Mouse (Mus musculus) liver, embryonic 11.5 days (tissue): ENCODE measurements around the gene Lrrc75a. TPM values are rescaled to one million over a fixed set of nuclear protein-coding genes. Genes with fewer than 3 reads are reported as not detected.

Experiments used
- ATAC-seq: fragments of 200-750 bp; cut with Nextera tagmentation; replicated peaks from 2 replicates; pipeline ENCODE4 v1.8.0; 2017; ENCODE audit warnings: moderate number of reproducible peaks, mild to moderate bottlenecking, moderate TSS enrichment, moderate library complexity; ENCODE audit not compliant: low FRiP score
- DNase-seq: peaks from one replicate; pipeline ENCODE4 v3.0.0-alpha.2; 2017; ENCODE audit warnings: low spot score
- H3K27ac ChIP-seq: fragments of 300-500 bp; sonication (generic); 2 replicates; pipeline ENCODE4 v1.5.1; 2014; ENCODE audit warnings: mild to moderate bottlenecking, low read depth, low read length, control low read depth
- H3K27me3 ChIP-seq: fragments of 300-500 bp; sonication (generic); replicated peaks from 2 replicates; pipeline ENCODE4 v1.6.1; 2014; ENCODE audit warnings: low read length, mixed read lengths; ENCODE audit not compliant: control insufficient read depth, insufficient read depth
- H3K36me3 ChIP-seq: fragments of 300-500 bp; sonication (generic); 2 replicates; pipeline ENCODE4 v1.6.1; 2014; ENCODE audit warnings: mild to moderate bottlenecking, low read length, moderate library complexity, mixed read lengths; ENCODE audit not compliant: control insufficient read depth, insufficient read depth
- H3K4me1 ChIP-seq: fragments of 300-500 bp; sonication (generic); replicated peaks from 2 replicates; pipeline ENCODE4 v1.6.1; 2014; ENCODE audit warnings: low read length, mixed read lengths; ENCODE audit not compliant: control insufficient read depth, insufficient read depth
- H3K4me2 ChIP-seq: fragments of 300-500 bp; sonication (generic); 2 replicates; pipeline ENCODE4 v1.6.1; 2014; ENCODE audit warnings: mild to moderate bottlenecking, control low read depth, moderate library complexity
- H3K4me3 ChIP-seq: fragments of 300-500 bp; sonication (generic); 2 replicates; pipeline ENCODE4 v1.5.1; 2014; ENCODE audit warnings: low read depth, low read length, control low read depth
- H3K9ac ChIP-seq: fragments of 300-500 bp; sonication (generic); 2 replicates; pipeline ENCODE4 v1.6.1; 2014; ENCODE audit warnings: low read depth, low read length, control low read depth
- H3K9me3 ChIP-seq: fragments of 300-500 bp; sonication (generic); 2 replicates; pipeline ENCODE4 v1.6.1; 2016; ENCODE audit warnings: low read length, inconsistent platforms, mixed read lengths; ENCODE audit not compliant: control insufficient read depth
- WGBS: fragments of 180-500 bp; shearing (Covaris S2); extraction: QIAGEN DNeasy Blood & Tissue Kit; methylation state at CpG from one replicate; pipeline ENCODE4 v1.1.7; 2014; 5-methylcytosine and 5-hydroxymethylcytosine counted together
- polyA plus RNA-seq: library from polyadenylated mRNA; unstranded; fragments of >200 nt; fragmentation: Nextera tagmentation; extraction: Ambion mirVana; gene quantifications from 2 replicates; pipeline ENCODE4 v1.2.1, GENCODE M21; 2014

The Lrrc75a gene
- polyA plus RNA-seq, 1 experiment from 2014 or later: 6.7 TPM

DNA sequence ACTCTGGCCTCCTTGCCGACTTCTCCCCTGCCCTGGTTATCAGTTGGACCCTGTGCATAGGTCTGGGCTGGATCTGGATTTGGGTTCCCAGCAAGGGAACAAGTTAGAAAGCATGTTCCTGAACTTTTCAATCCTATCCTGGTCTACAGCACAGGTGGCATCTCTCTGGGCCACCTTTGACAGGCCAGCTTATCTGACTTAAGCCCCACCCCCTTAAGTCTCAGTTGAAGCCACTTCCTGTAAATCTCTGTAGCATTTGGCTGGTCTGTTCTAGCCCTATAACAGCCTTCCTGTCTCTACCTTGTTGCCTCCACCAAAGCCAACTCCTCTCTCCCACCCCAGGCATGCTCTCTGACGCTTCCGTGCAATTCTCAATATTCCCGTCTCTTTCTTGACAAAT is 49.8 kb downstream of the Lrrc75a start:
- 75% methylated on average over 4 of the region's 4 CpGs for WGBS
- Histone ChIP-seq H3K36me3 (peaks cover 5% of the 10 kb centered on the region), H3K27me3 (no peaks in the 10 kb centered on the region), H3K4me1 (peaks cover 8% of the 10 kb centered on the region), H3K9me3 (no peaks in the 10 kb centered on the region), H3K9ac (no peak overlapping the region), H3K4me2 (no peak overlapping the region), H3K4me3 (no peak overlapping the region), H3K27ac (no peak overlapping the region)
- ATAC-seq: no peak
- no peak for DNase-seq

GRCm38 (mm10) chr11:62591904-62592575 is 56.3 kb downstream of the Lrrc75a start:
- WGBS: 67% methylated on average over 8 of the region's 8 CpGs
- H3K36me3 ChIP-seq: no peaks in the 10 kb centered on the region
- H3K4me1 ChIP-seq: peaks cover 9% of the 10 kb centered on the region
- no peaks in the 10 kb centered on the region for H3K27me3 ChIP-seq
- no peak overlapping the region for H3K4me2 ChIP-seq
- no peaks in the 10 kb centered on the region for H3K9me3 ChIP-seq
- H3K27ac ChIP-seq: no peak overlapping the region
- 0 out of 2 replicates have a peak, but pooled peaks have one; percentile 45 for ATAC-seq
- no peak overlapping the region for H3K4me3 ChIP-seq
- H3K9ac ChIP-seq: no peak overlapping the region
- DNase-seq: peak; percentile 35

DNA sequence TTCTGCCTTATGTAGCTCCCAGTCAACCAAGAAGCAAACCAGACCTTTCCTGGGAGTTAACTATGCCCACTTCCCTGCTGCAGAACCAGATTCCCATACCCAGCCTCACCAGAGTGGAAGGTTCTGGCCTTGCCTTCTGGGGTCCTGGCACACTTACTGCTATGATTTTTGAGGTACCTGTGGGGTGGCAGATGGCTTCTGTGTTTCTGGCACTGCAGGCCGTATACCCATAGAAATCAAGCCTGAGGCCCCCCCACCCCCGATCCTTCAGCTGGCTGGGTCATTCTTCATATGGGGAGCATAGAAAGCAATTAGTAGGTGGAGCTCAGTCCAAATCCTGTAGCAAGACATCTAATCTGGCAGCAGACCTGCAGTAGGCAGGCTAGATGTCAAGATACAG is 57.3 kb downstream of the Lrrc75a start:
- Histone ChIP-seq H3K27me3 (no peaks in the 10 kb centered on the region), H3K4me3 (no peak overlapping the region), H3K9me3 (no peaks in the 10 kb centered on the region), H3K36me3 (no peaks in the 10 kb centered on the region), H3K27ac (no peak overlapping the region; the same call in 1 of the 2 replicates), H3K4me1 (peaks cover 9% of the 10 kb centered on the region), H3K4me2 (no peak overlapping the region), H3K9ac (no peak overlapping the region)
- no peak for ATAC-seq
- 95% methylated on average over 2 of the region's 2 CpGs for WGBS
- no peak for DNase-seq

- no peak for DNase-seq
These were observed 58.9 kb downstream of the Lrrc75a start for GRCm38 (mm10) chr11:62589391-62589790.

DNA sequence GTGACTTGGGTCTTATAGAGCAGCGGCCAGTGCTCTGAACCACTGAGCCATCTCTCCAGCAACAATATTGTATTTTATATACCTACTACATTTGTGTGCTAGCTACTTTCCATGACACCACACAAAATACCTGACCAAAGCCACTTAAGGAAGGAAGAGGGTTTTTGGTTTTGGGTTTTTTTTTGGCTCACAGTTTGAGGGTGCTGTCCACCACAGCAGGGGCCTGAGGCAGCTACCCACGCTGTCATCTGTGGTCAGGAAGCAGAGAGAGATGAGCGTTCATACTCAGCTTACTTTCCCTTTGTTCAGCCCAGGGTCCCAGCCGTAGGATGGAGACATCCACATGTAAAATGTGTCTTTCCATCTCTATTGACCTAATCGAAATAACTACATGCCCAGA is 61.3 kb downstream of the Lrrc75a start:
- DNase-seq: no peak
- no peak for ATAC-seq
- no peak overlapping the region for H3K4me3 ChIP-seq
- no peaks in the 10 kb centered on the region for H3K9me3 ChIP-seq
- no peak overlapping the region for H3K4me2 ChIP-seq
- no peaks in the 10 kb centered on the region for H3K36me3 ChIP-seq
- no peak overlapping the region for H3K27ac ChIP-seq
- 79% methylated on average over 5 of the region's 5 CpGs for WGBS
- no peaks in the 10 kb centered on the region for H3K27me3 ChIP-seq
- H3K9ac ChIP-seq: no peak overlapping the region
- H3K4me1 ChIP-seq: peaks cover 18% of the 10 kb centered on the region

More at GRCm38 (mm10) chr11:62589391-62589790, 58.9 kb downstream of the Lrrc75a start:
- no peak for ATAC-seq
- Histone ChIP-seq H3K4me3 (no peak overlapping the region), H3K27me3 (no peaks in the 10 kb centered on the region), H3K9ac (no peak overlapping the region), H3K4me1 (peaks cover 19% of the 10 kb centered on the region), H3K27ac (no peak overlapping the region), H3K36me3 (no peaks in the 10 kb centered on the region), H3K4me2 (no peak overlapping the region), H3K9me3 (no peaks in the 10 kb centered on the region)
- WGBS: 84% methylated on average over 10 of the region's 10 CpGs

DNA sequence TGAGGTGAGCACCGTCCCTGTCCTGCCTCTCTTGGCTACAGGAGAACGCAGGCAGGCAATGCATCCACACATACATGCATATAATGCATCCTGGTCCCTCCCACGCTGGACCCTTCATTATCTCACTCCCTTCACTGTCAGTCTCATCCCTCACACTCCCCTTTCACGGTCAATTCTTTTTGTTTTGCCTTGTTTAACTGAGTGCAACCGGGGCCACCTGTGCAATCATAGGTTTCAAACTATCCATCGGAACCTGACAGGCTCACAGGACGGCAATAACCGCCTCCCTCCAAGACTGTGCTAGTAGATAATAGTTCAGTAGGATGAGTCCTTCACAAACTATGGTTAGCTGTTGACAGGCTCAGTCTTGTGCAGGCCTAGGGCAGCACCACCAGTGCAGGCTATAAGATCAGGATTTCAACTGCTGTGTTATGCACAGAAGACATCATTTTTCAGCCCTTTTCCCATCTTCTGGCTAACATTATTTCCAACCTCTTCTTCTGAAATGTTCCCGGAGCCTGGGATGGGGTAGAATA is 63.6 kb downstream of the Lrrc75a start:
- DNase-seq (no peak), ATAC-seq (peak; percentile 28; the same call in 1 of the 2 replicates)
- Histone ChIP-seq H3K36me3 (no peaks in the 10 kb centered on the region), H3K9ac (no peak overlapping the region), H3K9me3 (no peaks in the 10 kb centered on the region), H3K4me3 (no peak overlapping the region), H3K4me1 (peaks cover 14% of the 10 kb centered on the region), H3K4me2 (no peak overlapping the region), H3K27ac (no peak overlapping the region), H3K27me3 (no peaks in the 10 kb centered on the region)
- 69% methylated on average over 9 of the region's 9 CpGs for WGBS

- H3K4me3 ChIP-seq: no peak overlapping the region
- no peaks in the 10 kb centered on the region for H3K27me3 ChIP-seq
- H3K27ac ChIP-seq: no peak overlapping the region
- DNase-seq: no peak
- 86% methylated on average over 6 of the region's 6 CpGs for WGBS
- H3K36me3 ChIP-seq: no peaks in the 10 kb centered on the region
- ATAC-seq: no peak
- no peak overlapping the region for H3K9ac ChIP-seq
- no peak overlapping the region for H3K4me2 ChIP-seq
- H3K9me3 ChIP-seq: no peaks in the 10 kb centered on the region
- H3K4me1 ChIP-seq: peaks cover 14% of the 10 kb centered on the region
These were observed 65.3 kb downstream of the Lrrc75a start for GRCm38 (mm10) chr11:62583031-62583430.

GRCm38 (mm10) chr11:62576530-62577152 is 71.7 kb downstream of the Lrrc75a start:
- peaks cover 22% of the 10 kb centered on the region for H3K4me1 ChIP-seq
- H3K27me3 ChIP-seq: no peaks in the 10 kb centered on the region
- H3K27ac ChIP-seq: peak overlapping the region; percentile 75
- H3K9me3 ChIP-seq: no peaks in the 10 kb centered on the region
- peak; percentile 75 for ATAC-seq
- peak overlapping the region; percentile 100 for H3K4me2 ChIP-seq
- peak; percentile 61 for DNase-seq
- WGBS: 28% methylated on average over 16 of the region's 16 CpGs
- peak overlapping the region; percentile 45 for H3K9ac ChIP-seq
- no peaks in the 10 kb centered on the region for H3K36me3 ChIP-seq
- H3K4me3 ChIP-seq: peak overlapping the region; percentile 61
